Mouse (Mus musculus) liver, embryonic 12.5 days (tissue): ENCODE results near the gene Pak1ip1. TPM values are rescaled to one million over a fixed set of nuclear protein-coding genes. Genes with fewer than 3 reads are reported as not detected.

Experiments
- ATAC-seq: fragments of 200-750 bp; cut with Nextera tagmentation; 2 replicates; pipeline ENCODE4 v1.8.0; 2017; ENCODE audit warnings: moderate number of reproducible peaks, mild to moderate bottlenecking, moderate library complexity
- H3K27ac ChIP-seq: fragments of 300-500 bp; sonication (generic); 2 replicates; pipeline ENCODE4 v1.5.1; 2016; ENCODE audit warnings: mild to moderate bottlenecking
- H3K27me3 ChIP-seq: fragments of 300-500 bp; sonication (generic); replicated peaks from 2 replicates; pipeline ENCODE4 v1.6.1; 2016; ENCODE audit warnings: mild to moderate bottlenecking, moderate library complexity
- H3K36me3 ChIP-seq: fragments of 300-500 bp; sonication (generic); 2 replicates; pipeline ENCODE4 v1.6.1; 2016; ENCODE audit warnings: mild to moderate bottlenecking, moderate library complexity
- H3K4me1 ChIP-seq: fragments of 300-500 bp; sonication (generic); 2 replicates; pipeline ENCODE4 v1.6.1; 2016
- H3K4me2 ChIP-seq: fragments of 300-500 bp; sonication (generic); 2 replicates; pipeline ENCODE4 v1.6.1; 2016; ENCODE audit warnings: mild to moderate bottlenecking, moderate library complexity
- H3K4me3 ChIP-seq: fragments of 300-500 bp; sonication (generic); 2 replicates; pipeline ENCODE4 v1.5.1; 2016; ENCODE audit warnings: mild to moderate bottlenecking, moderate library complexity
- H3K9ac ChIP-seq: fragments of 300-500 bp; sonication (generic); 2 replicates; pipeline ENCODE4 v1.6.1; 2016; ENCODE audit warnings: mild to moderate bottlenecking, moderate library complexity
- H3K9me3 ChIP-seq: fragments of 300-500 bp; sonication (generic); replicated peaks from 2 replicates; pipeline ENCODE4 v1.6.1; 2016; ENCODE audit warnings: mild to moderate bottlenecking, moderate library complexity
- WGBS: fragments of 180-500 bp; shearing (Covaris S2); methylation state at CpG from one replicate; pipeline ENCODE4 v1.1.7; 2016; ENCODE audit not compliant: insufficient replicate concordance; 5-methylcytosine and 5-hydroxymethylcytosine counted together
- polyA plus RNA-seq: library from polyadenylated mRNA; unstranded; fragments of >200 nt; fragmentation: Nextera tagmentation; extraction: Ambion mirVana; gene quantifications from 2 replicates; pipeline ENCODE4 v1.2.1, GENCODE M21; 2016

The Pak1ip1 gene
- polyA plus RNA-seq, 1 experiment from 2014 or later = 85.0 TPM

DNA sequence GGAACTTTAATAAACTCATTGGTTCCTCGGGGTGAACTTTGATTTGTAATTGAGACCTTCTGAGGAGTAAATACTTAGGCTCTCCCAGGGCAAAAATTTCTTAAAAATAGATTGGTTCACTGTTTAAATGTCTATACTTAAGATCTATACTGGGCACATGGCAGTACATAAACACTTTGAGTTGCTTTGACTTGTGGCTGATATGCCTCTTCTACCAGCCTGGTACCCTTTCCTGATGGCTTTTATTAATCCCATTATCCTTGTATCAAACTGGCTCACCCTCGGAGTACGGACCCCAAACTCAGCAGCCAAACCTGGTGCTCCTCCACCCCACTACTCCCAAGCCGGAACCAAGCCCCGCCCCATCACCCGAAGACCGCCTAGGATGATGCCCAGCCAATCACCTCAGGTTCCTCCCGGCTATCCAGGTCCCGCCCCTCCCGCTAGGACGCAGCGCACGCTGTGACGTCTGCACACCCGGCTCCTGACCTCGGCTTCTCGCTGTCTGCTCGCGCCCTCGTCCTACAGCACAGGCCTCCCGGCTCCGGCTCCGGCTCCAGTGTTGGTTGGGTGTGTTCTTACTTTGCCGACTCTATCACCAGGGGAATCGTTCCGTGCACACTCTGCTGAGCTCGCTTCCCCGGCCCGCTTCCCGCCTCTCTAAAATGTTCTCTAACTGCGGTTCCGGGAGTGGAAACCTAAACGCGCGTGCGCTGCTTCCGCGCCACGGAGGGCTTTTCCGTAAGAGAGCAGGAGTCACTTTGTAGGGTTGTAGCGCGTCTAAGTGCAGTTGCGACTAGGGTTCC is 15.2 kb downstream of the Pak1ip1 start, which contains the start of gene Tmem14c:
Gene Tmem14c, plus strand, starts transcription at position 464 of the 806 bp plus-strand sequence.
- Histone ChIP-seq H3K36me3 (peaks cover 76% of the 10 kb centered on the region), H3K9me3 (no peaks in the 10 kb centered on the region), H3K4me3 (peak within 1 kb of the TSS; percentile 86), H3K27me3 (no peaks in the 10 kb centered on the region), H3K4me2 (peak within 1 kb of the TSS; percentile 95), H3K9ac (peak within 1 kb of the TSS; percentile 93), H3K4me1 (peaks cover 76% of the 10 kb centered on the region), H3K27ac (peak within 1 kb of the TSS; percentile 99)
- WGBS = under 1% methylated on average over 43 of the region's 43 CpGs
- ATAC-seq = peak; percentile 82

- H3K4me1 ChIP-seq = peaks cover 83% of the 10 kb centered on the region
- H3K27ac ChIP-seq = peak overlapping the region; percentile 99
- H3K4me3 ChIP-seq = peak overlapping the region; percentile 86
- H3K4me2 ChIP-seq = peak overlapping the region; percentile 95
- H3K36me3 ChIP-seq = peaks cover 76% of the 10 kb centered on the region
- ATAC-seq = no peak
- no peaks in the 10 kb centered on the region for H3K27me3 ChIP-seq
- WGBS = 16% methylated on average over 12 of the region's 12 CpGs
- H3K9me3 ChIP-seq = no peaks in the 10 kb centered on the region
- H3K9ac ChIP-seq = peak overlapping the region; percentile 93
These were observed 16.1 kb downstream of the Pak1ip1 start for GRCm38 (mm10) chr13:41016797-41017405.

- ATAC-seq = peak; percentile 85
- H3K9ac ChIP-seq = peak overlapping the region; percentile 93
- peak overlapping the region; percentile 86 for H3K4me3 ChIP-seq
- no peaks in the 10 kb centered on the region for H3K9me3 ChIP-seq
- H3K27ac ChIP-seq = peak overlapping the region; percentile 99
- H3K4me2 ChIP-seq = peak overlapping the region; percentile 95
- WGBS = 17% methylated on average over 4 of the region's 4 CpGs
- H3K27me3 ChIP-seq = no peaks in the 10 kb centered on the region
- peaks cover 76% of the 10 kb centered on the region for H3K36me3 ChIP-seq
- H3K4me1 ChIP-seq = peaks cover 86% of the 10 kb centered on the region
These were observed 17.0 kb downstream of the Pak1ip1 start for GRCm38 (mm10) chr13:41017832-41018231.

- peaks cover 76% of the 10 kb centered on the region for H3K36me3 ChIP-seq
- H3K27me3 ChIP-seq = no peaks in the 10 kb centered on the region
- H3K4me3 ChIP-seq = peak overlapping the region; percentile 86
- H3K4me2 ChIP-seq = peak overlapping the region; percentile 95
- ATAC-seq = no peak
- 45% methylated on average over 9 of the region's 9 CpGs for WGBS
- H3K9ac ChIP-seq = peak overlapping the region; percentile 93
- H3K27ac ChIP-seq = peak overlapping the region; percentile 99
- no peaks in the 10 kb centered on the region for H3K9me3 ChIP-seq
- H3K4me1 ChIP-seq = peaks cover 82% of the 10 kb centered on the region
These were observed 17.4 kb downstream of the Pak1ip1 start for GRCm38 (mm10) chr13:41018236-41018635.

GRCm38 (mm10) chr13:41018756-41019591 is 18.2 kb downstream of the Pak1ip1 start:
- peak overlapping the region; percentile 99 for H3K27ac ChIP-seq
- peaks cover 82% of the 10 kb centered on the region for H3K4me1 ChIP-seq
- H3K4me2 ChIP-seq = peak overlapping the region; percentile 95
- WGBS = 33% methylated on average over 13 of the region's 13 CpGs
- H3K36me3 ChIP-seq = peaks cover 76% of the 10 kb centered on the region
- no peaks in the 10 kb centered on the region for H3K9me3 ChIP-seq
- H3K27me3 ChIP-seq = no peaks in the 10 kb centered on the region
- H3K9ac ChIP-seq = peak overlapping the region; percentile 93
- peak; percentile 55 for ATAC-seq
- peak overlapping the region; percentile 86 for H3K4me3 ChIP-seq

- no peaks in the 10 kb centered on the region for H3K27me3 ChIP-seq
- peak overlapping the region; percentile 93 for H3K9ac ChIP-seq
- peak; percentile 24; the same call in 1 of the 2 replicates for ATAC-seq
- no peaks in the 10 kb centered on the region for H3K9me3 ChIP-seq
- peaks cover 73% of the 10 kb centered on the region for H3K36me3 ChIP-seq
- peak overlapping the region; percentile 95 for H3K4me2 ChIP-seq
- H3K27ac ChIP-seq = peak overlapping the region; percentile 99
- peaks cover 79% of the 10 kb centered on the region for H3K4me1 ChIP-seq
- peak overlapping the region; percentile 86 for H3K4me3 ChIP-seq
- WGBS = 20% methylated on average over 7 of the region's 7 CpGs
These were observed 19.7 kb downstream of the Pak1ip1 start for GRCm38 (mm10) chr13:41020494-41020893.

- Histone ChIP-seq H3K9me3 (no peaks in the 10 kb centered on the region), H3K4me3 (peak overlapping the region; percentile 86), H3K4me2 (peak overlapping the region; percentile 95), H3K27me3 (no peaks in the 10 kb centered on the region), H3K9ac (peak overlapping the region; percentile 93), H3K27ac (peak overlapping the region; percentile 99), H3K4me1 (peaks cover 74% of the 10 kb centered on the region), H3K36me3 (peaks cover 73% of the 10 kb centered on the region)
- WGBS = 76% methylated on average over 6 of the region's 6 CpGs
- ATAC-seq = no peak
These were observed 20.8 kb downstream of the Pak1ip1 start for GRCm38 (mm10) chr13:41021607-41022006.

- Histone ChIP-seq H3K36me3 (peaks cover 73% of the 10 kb centered on the region), H3K4me3 (peak overlapping the region; percentile 86; the same call in 1 of the 2 replicates), H3K9me3 (no peaks in the 10 kb centered on the region), H3K4me2 (peak overlapping the region; percentile 95; the same call in 1 of the 2 replicates), H3K4me1 (peaks cover 71% of the 10 kb centered on the region), H3K27ac (peak overlapping the region; percentile 99), H3K27me3 (no peaks in the 10 kb centered on the region), H3K9ac (no peak overlapping the region)
- 83% methylated on average over 13 of the region's 13 CpGs for WGBS
- ATAC-seq = no peak
These were observed 21.3 kb downstream of the Pak1ip1 start for GRCm38 (mm10) chr13:41022099-41022498.

DNA sequence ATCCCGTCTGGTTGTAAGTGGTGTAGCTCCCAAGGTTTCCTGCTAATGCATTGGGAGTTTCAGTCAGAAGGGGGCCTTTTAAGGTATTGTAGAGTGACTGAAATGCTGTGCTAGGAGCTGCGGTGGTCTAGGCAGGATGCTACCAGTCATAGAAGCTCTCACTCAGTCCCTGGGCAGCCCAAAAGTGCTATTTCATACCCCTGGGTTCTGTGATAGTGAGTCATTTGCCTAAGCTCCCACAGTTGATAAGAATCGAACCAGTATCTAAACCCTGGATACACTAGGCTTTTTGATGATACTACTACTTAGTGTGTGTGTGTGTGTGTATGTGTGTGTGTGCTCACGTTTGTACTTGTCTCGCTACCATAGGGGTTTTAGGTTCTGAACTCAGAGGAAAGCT is 29.3 kb downstream of the Pak1ip1 start:
- peak overlapping the region; percentile 44 for H3K9ac ChIP-seq
- H3K27ac ChIP-seq = peak overlapping the region; percentile 77
- H3K4me3 ChIP-seq = peak overlapping the region; percentile 10; the same call in 1 of the 2 replicates
- H3K4me2 ChIP-seq = peak overlapping the region; percentile 52
- no peaks in the 10 kb centered on the region for H3K9me3 ChIP-seq
- WGBS = 40% methylated on average over 5 of the region's 5 CpGs
- peaks cover 35% of the 10 kb centered on the region for H3K4me1 ChIP-seq
- no peaks in the 10 kb centered on the region for H3K36me3 ChIP-seq
- ATAC-seq = peak; percentile 92
- no peaks in the 10 kb centered on the region for H3K27me3 ChIP-seq

GRCm38 (mm10) chr13:41042511-41042910 is 41.7 kb downstream of the Pak1ip1 start:
- H3K4me3 ChIP-seq = no peak overlapping the region
- H3K4me2 ChIP-seq = no peak overlapping the region
- ATAC-seq = no peak
- no peak overlapping the region for H3K27ac ChIP-seq
- no peaks in the 10 kb centered on the region for H3K9me3 ChIP-seq
- no peaks in the 10 kb centered on the region for H3K4me1 ChIP-seq
- H3K9ac ChIP-seq = no peak overlapping the region
- H3K27me3 ChIP-seq = peaks cover 23% of the 10 kb centered on the region
- H3K36me3 ChIP-seq = no peaks in the 10 kb centered on the region
- WGBS = 70% methylated on average over 4 of the region's 4 CpGs

- no peak overlapping the region for H3K4me2 ChIP-seq
- H3K4me3 ChIP-seq = no peak overlapping the region
- WGBS = 81% methylated on average over 8 of the region's 8 CpGs
- no peaks in the 10 kb centered on the region for H3K9me3 ChIP-seq
- no peak overlapping the region for H3K9ac ChIP-seq
- peaks cover 12% of the 10 kb centered on the region; the same call in 1 of the 2 replicates for H3K27me3 ChIP-seq
- H3K27ac ChIP-seq = no peak overlapping the region
- no peak for ATAC-seq
- H3K36me3 ChIP-seq = no peaks in the 10 kb centered on the region
- H3K4me1 ChIP-seq = no peaks in the 10 kb centered on the region
These were observed 45.1 kb downstream of the Pak1ip1 start for GRCm38 (mm10) chr13:41045901-41046300.
